ENCODE assay signal across 14 mouse cellular contexts in genomic region chr1:85775136-85775535, GRCm38 (mm10). TPM values are rescaled to one million over a fixed set of nuclear protein-coding genes. Genes with fewer than 3 reads are reported as not detected.
DNase-seq lines count a peak whose midpoint lies in the region; TF ChIP-seq lines count a peak whose summit lies in the region.
"Had no signal": no experiment of that assay in that cellular context is flagged by ENCODE, and none has a peak within 500 bp of the region (broad histone marks: within the 10 kb centered on the region; RNA-seq: fewer than 3 reads in every experiment).

No protein-coding gene starts in this region.

- peak; percentile 50 to 61 for DNase-seq in cerebellum, postnatal 14 days
- DNase-seq in cerebellum, adult 11-12 months = no peak
- peak; percentile 11 to 19 for DNase-seq in left cerebral cortex, adult 2 months (ENCODE audit: extremely low spot score in 1 of 2, low spot score in 2 of 2)
- no peak for DNase-seq in left cerebral cortex, adult 18-20 months (ENCODE audit: low spot score in 2 of 2)
- DNase-seq in adrenal gland, adult 2 months = peak; percentile 75
- peak; percentile 23 to 48 for DNase-seq in cerebellum, postnatal 25 days
- no peak for DNase-seq in right cerebral cortex, postnatal 25 days
- DNase-seq in embryo, embryonic 10.5 days (ENCODE audit: low spot score) = no peak
- DNase-seq: kidney, adult 2 months; retina, postnatal 1 day had no signal

- H3K27ac ChIP-seq in left cerebral cortex, adult 2 months = no peak overlapping the region
- H3K27ac ChIP-seq: limb, embryonic 10.5 days; liver, embryonic 15.5 days had no signal

- no peak overlapping the region for H3K4me3 ChIP-seq in left cerebral cortex, adult 2 months
- H3K4me3 ChIP-seq: erythroblast, embryonic 14.5 days; limb, embryonic 10.5 days; liver, embryonic 15.5 days; myocyte had no signal

- TF ChIP-seq CTCF in left cerebral cortex, adult 2 months (IDR thresholded peaks at IDR 0.05) = no peak

- intact Hi-C loops in left cerebral cortex, adult 2 months (cut with DNase I) = no loop called here

RNA-seq across cellular contexts. Expression of gene A630001G21Rik, which starts 3.3 kb away (rescaled TPM):
- total RNA-seq in left cerebral cortex, adult 2 months (2021) = not detected
- total RNA-seq in left cerebral cortex, adult 18-20 months (2021) = under 1 TPM; 0.19 to 0.63 TPM
- under 1 TPM; 0.86 to 0.97 TPM for total RNA-seq in adrenal gland, adult 2 months (2021)
- 0.83 and 2.3 TPM in 2 replicates for polyA plus RNA-seq in adrenal gland, adult 2 months (2012; rRNA removed)

RNA-seq across cellular contexts. Expression of gene Cab39, which starts 18.1 kb away (rescaled TPM):
- total RNA-seq in left cerebral cortex, adult 2 months (2021) = 100 to 1,000 TPM; 149 to 175 TPM
- 100 to 1,000 TPM; 170 to 175 TPM for total RNA-seq in left cerebral cortex, adult 18-20 months (2021)
- 100 to 1,000 TPM; 124 TPM for total RNA-seq in adrenal gland, adult 2 months (2021)
- 48.0 and 48.6 TPM in 2 replicates for polyA plus RNA-seq in adrenal gland, adult 2 months (2012; rRNA removed)

Comparison
In these comparisons a context has a peak if more than half of its experiments do, and no peak if none do; other contexts are left out.
1. DNase-seq: peak in cerebellum, postnatal 14 days (2 of 2), left cerebral cortex, adult 2 months (2 of 2), adrenal gland, adult 2 months (single experiment) and cerebellum, postnatal 25 days (2 of 2); none in cerebellum, adult 11-12 months (single experiment), left cerebral cortex, adult 18-20 months (0 of 2), right cerebral cortex, postnatal 25 days (single experiment) and embryo, embryonic 10.5 days (single experiment).